Mouse (Mus musculus): ENCODE data around the gene Gp5.

The Gp5 gene

DNA sequence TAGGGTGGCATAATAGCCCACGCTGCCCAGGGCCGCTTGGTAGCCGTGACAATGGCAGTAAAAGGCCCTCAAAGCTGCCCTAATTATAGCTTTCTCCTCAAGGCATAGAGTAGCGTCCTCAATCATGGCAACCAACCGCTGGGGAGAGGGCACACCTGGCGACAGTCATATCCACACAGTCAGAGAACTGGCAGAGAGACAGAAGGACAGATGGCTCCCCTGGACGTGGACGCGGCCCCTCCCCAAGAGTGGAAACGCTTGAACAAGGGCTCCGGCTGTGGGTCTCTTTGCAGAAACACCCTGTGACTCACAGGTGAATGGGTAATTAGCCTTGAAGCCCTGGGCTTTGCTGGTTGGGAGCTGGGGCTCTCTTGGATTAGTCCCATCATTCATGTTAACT is 32.2 kb downstream of the Gp5 start:
- no peak for DNase-seq

- DNase-seq, result no peak
Observed at GRCm38 (mm10) chr16:30275558-30276340, 34.8 kb downstream of the Gp5 start.

- no peak for DNase-seq
Observed at GRCm38 (mm10) chr16:30273065-30273464, 37.5 kb downstream of the Gp5 start.

DNA sequence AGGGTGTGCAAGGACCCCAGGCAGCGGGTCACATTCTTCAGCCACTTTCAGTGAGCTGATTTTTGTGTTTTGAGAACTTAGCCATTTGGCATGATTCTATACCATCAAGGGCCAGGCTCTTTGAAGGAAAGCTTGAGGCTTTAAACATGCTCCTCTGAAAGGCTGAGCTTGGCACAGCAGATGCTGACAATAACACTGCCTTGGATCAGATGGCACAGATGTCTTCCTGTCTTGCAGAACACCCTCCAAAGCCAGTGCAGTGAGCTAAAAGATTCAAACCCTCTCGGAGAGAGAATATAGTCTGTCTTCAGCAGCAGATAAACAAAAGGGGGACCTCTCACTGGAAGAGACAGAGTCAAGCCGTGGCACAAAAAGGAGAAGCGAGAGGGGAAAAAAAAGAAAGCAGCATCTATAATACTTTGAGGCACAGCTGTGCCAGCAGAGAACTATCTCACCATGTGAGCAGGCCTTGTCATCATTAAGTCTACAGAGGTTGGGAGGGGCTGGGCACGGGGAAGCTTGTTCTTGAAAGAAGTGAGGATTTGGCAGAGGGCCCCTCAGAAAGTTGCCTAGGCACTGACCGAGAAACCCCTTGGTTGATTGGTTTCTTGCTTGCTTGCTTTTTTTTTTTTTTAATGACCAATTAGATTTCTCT is 38.5 kb downstream of the Gp5 start:
- DNase-seq, result no peak

DNA sequence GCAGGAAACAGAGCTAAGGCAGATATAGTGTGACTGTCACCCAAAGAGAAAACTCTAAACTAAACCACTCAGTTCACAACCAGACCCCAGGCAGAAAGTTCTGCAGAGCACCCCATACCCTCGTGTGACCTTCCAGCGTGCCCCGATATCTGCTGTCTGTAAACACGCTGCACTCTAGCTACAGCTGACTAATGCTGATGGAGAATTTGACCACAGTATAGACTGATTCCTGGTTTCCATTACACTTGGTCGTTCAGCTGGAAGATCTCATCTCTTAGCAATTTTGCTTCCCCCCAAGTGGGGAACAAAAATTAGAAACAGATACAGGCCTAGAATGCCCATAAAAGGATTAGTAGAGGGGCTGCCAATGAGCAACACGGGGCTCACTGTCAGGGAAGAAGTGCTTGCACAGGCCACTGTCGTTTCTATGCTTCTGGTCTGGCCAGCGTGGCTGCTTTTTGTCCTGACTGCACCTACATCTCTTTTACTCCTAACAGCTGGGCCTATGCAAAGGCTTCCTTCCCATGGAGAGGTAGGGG is 39.3 kb downstream of the Gp5 start:
- no peak for DNase-seq

- no peak for DNase-seq
Observed at GRCm38 (mm10) chr16:30267359-30267758, 43.2 kb downstream of the Gp5 start, which contains the start of gene Cpn2. Gene Cpn2 (minus strand): TSS chr16:30267499.

- DNase-seq, result no peak
Observed at GRCm38 (mm10) chr16:30266561-30266960, 44.0 kb downstream of the Gp5 start.

DNA sequence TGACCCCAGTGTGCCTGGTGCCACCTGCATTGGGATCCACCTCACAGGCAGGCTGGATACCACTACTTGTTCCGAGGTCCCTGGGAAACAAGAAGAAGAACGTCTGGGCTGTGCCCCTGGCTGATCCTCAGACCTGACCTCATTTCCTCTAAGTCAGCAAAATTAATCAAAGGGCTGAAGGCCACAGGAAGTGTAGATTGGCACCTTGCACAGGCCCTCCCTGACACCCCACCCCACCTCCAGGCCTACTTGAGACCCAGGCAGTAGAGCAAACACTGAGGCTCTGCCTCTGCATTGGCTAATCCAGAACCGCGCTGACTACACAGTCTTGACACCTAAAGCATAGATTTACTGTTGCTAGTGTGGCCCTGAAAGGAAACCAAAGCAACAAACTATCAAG is 45.0 kb downstream of the Gp5 start:
- DNase-seq, result no peak

DNA sequence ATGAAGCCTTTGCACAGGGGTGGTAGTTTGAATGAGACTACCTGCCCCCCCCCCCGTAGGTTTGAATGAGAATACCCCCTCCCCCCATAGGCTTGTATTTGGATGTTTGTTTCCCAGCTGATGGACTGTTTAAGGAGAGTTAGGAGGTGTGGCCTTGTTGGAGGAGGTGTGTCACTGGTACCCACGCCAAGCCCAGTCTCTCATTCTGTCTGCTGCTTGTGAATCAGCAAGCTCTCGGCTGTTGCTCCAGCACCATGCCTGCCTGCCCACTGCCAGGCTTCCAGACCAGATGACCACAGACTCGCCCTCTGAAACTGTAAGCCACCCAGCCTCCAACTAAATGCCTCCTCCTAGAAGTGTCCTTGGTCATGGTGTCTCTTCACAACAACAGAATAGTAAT is 47.4 kb downstream of the Gp5 start:
- no peak for DNase-seq

DNA sequence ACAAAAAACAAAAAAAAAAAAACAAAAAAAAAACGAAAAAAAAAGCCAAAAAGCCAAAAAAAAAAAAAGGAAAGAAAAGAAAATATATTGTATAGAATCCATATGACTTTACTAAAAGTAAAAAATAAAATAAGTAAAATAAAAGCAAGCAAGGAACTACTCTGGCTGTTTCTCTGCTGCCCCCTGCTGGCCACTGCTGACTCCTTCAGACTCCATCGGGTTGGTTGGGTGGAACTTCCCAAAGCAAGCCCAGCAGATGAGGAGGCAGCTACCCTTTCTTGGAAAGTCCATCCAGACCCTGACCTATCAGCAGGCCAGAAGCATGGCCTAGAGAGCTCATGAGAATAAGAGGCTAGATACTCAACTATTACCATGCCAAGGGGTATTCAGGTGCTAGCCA is 47.9 kb downstream of the Gp5 start:
- peak; percentile 76 to 88 for DNase-seq

GRCm38 (mm10) chr16:30262157-30262556 is 48.4 kb downstream of the Gp5 start:
- DNase-seq, result no peak

GRCm38 (mm10) chr16:30261341-30261740 is 49.2 kb downstream of the Gp5 start:
- DNase-seq, result no peak

GRCm38 (mm10) chr16:30260012-30260635 is 50.5 kb downstream of the Gp5 start:
- peak; percentile 43 to 67 for DNase-seq

DNA sequence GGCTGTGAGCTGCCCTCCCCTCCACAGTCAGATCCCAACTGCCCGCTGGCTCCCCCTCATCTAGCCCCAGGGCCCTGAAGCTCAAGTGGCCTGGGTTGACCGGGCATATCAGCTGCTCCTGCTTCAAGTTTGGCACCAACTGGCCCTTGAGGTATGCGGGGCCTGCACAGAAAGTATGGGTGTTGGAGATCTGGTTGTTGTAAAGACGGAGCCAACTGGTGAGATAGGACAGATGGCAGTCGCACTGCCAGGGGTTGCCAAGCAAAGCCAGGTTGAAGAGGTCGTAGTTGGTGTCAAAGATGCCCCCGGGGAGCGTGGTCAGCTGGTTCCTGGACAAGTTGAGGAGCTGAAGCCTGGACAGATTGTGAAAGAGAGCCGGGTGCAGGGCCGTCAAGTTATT is 51.1 kb downstream of the Gp5 start:
- DNase-seq, result no peak

DNA sequence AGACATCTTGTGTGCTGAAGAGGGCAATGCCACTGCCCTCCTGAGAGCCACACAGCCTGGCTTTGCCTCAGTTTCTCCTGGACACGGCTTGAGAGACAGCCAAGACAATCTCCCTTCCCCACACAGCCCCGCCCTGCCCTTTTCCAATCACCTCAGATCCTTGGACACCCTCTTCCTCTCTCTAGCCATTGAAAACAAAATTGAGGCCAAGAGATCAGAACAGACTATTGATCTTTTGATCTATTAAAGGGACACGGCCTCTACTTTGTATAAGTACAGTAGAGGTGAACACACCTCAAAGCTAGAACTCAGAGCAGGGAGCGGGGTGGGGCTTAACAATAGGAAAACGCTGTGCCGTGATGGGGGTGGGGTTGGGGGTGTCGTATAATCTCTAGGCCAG is 52.1 kb downstream of the Gp5 start:
- DNase-seq, result no peak

- DNase-seq, result no peak
Observed at GRCm38 (mm10) chr16:30257718-30258117, 52.9 kb downstream of the Gp5 start.

Measured in kidney, postnatal 25 days (tissue).